Mouse (Mus musculus) brain, adult 2 months (tissue): Measurements from ENCODE around the gene Ube4b.

Experiments
- DNase-seq: peaks from one replicate; pipeline ENCODE4 v3.0.0; 2011; ENCODE audit warnings: low read depth, low spot score

Gene Ube4b

DNA sequence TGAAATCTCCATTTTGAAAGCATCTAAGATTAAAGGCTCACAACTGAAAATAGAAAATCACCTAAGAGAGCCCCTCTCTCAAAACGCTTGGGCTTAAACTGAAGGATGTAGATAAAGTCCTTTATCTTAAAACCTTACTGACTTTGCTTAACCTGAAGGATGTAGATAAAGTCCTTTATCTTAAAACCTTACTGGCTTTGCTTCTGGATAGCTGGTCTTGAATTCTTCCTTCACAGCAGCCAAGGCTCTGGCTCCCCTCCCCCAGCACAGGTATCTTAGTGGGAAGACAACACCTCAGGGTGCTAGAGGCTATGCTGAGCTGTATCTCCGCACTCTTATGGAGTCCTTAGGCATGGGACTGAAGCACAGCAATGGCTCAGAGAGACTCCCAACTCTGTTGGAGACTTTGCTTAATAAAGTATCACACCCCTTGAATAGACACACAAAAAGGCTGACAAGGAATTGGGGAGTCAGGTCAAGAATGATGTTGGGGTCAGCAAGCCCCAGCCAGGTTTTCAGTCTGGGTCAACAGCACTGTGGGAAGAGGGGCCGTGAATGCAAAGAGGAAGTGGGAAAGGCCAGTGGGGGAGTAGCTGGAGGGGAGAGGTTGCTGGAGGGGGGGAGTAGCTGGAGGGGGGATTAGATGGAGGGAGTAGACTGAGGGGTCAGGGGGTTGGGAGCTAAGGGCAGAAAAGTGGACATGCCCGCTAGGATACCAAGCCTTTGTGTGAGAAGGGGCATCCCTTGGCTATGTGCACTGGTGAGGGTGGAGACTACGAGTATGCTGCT, 86.9 kb downstream of the Ube4b start:
- no peak for DNase-seq

DNA sequence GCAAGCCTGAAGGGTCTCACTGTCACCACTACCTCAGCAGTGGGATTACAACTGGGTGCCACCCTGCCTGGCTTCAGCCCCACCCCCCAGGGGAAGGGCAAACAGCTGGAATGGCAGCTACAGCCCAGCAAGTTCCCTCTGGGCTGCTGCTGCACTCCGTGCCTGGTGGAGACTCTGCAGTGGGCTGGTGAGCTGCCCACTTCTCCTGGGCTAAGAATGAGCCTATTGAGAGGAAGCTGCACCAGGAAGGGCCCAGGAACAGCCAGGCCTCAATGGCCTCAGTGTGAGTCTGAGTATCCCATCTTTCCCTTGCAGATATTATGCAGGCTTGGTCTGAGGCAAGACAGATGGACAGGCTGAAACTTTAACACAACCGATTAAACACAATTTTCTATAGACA, 88.4 kb downstream of the Ube4b start:
- DNase-seq = peak; percentile 94

- DNase-seq = peak; percentile 63
Measured at GRCm38 (mm10) chr4:149337353-149337752, 89.2 kb downstream of the Ube4b start.

DNA sequence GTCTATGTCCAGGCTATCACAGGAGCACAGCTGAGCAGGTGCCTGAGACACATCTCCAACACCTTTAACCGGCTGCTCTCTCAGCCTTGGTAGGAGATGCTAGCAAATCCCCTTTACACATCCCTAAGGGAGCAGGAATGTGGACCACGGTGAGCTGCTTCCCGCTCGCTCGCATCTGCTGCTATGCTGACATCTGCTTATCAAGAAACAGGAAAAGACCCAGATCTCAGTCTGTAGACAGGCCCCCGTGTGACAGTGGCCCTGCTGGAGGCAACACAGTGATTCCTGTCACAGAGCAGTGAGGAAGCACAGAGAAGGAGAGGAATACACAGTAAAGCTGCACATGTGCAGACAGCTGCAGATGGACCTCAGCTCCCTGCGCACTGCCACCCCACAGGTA, 90.2 kb downstream of the Ube4b start:
- no peak for DNase-seq

DNA sequence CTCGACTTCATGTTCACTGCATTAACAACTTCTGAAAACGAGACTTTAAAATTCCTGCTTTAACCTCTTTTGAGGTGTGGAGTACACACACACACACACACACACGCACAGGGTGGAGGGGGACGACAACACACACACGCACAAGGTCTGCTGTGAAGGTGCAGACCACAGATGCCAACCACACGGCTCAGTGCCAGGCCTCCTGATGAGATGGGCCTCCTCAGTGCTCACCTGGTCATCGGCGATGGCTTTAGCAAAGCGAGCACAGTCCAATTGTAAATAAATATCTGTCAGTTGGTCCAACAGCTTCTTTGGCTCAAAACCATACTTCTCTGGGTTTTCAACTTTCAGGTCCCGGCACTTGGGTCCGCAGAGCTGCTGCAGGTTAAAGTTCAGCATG, 91.7 kb downstream of the Ube4b start:
- DNase-seq = no peak

GRCm38 (mm10) chr4:149332726-149333125, 93.8 kb downstream of the Ube4b start:
- no peak for DNase-seq

- no peak for DNase-seq
Measured at GRCm38 (mm10) chr4:149330495-149330894, 96.1 kb downstream of the Ube4b start.

DNA sequence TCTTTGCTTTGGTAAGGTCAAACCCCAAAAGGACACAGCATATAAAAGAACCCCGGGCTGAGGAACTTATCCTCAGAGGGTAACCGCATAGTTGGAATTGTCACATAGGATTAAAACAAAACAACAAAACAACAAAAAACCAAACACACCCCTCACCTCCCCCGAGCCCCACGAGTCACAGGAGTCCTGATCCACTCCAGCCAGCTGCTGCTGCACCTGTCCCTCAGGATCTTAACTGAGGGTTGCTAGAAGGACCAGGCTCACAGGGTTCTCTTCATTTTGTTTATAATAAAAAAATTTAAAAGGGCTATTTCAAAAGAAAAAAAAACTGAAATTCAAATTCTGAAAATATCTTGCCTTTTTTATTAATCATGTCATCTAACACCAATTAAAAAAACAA, 97.8 kb downstream of the Ube4b start:
- DNase-seq = no peak

GRCm38 (mm10) chr4:149327281-149327680, 99.3 kb downstream of the Ube4b start:
- DNase-seq = no peak

DNA sequence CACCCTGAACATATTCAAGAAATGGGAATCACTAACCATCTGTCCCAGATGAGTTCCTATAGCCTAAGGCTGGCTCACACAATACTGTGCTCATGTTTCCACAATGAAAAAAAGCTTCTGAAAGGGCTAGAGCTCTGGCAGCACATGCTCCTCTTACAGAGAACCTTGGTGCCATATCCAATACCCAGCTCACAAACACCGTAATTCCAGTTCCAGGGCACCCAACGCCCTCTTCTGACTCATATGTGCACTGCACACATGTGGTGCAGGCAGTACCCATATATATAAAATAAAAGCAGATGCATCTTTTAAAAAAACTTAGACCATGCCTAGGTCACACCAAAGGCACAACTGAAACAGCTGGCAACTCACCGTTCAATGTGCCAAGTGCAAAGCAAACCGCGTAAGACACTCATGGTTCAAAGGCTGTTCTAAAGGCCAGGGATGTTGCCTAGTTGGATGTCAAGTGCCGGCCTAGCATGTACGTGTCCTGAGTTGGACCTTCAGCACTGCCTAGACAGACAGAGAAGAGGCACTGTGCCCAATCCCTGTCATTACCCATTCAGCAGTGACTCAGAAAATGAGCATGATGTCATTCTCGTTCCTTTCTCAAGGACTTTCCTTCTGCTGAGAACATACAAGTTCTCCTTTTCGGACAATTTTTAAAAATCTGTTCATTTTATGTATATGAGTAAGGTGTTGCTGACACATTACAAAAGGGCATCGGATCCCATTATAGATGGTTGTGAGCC, 101.0 kb downstream of the Ube4b start:
- peak; percentile 72 for DNase-seq

GRCm38 (mm10) chr4:149323730-149324129, 102.8 kb downstream of the Ube4b start:
- DNase-seq = no peak

GRCm38 (mm10) chr4:149322718-149323117, 103.8 kb downstream of the Ube4b start:
- DNase-seq = no peak

DNA sequence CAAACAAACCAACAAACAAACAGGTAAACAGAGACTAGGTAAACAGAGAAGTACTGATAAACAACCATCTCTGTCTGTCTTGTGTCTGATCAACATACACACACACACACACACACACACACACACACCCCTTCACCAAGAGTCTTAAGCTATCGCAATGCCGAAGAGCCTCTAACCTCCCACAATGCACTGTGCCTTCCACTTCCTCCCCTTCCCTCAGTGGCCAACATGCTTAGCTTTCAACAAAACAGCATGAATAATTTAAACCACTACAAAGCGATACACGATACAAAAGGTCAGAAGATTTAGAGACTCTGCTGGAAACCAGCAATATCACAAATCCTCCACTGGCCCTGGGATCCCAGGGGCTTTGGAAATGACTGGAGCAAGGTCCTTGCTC, 104.3 kb downstream of the Ube4b start:
- DNase-seq = no peak

- DNase-seq = peak; percentile 71
Measured at GRCm38 (mm10) chr4:149319088-149319487, 107.5 kb downstream of the Ube4b start.

- DNase-seq = peak; percentile 97
Measured at GRCm38 (mm10) chr4:149317387-149317786, 109.2 kb downstream of the Ube4b start.

- DNase-seq = peak; percentile 81
Measured at GRCm38 (mm10) chr4:149314275-149314837, 112.2 kb downstream of the Ube4b start.

DNA sequence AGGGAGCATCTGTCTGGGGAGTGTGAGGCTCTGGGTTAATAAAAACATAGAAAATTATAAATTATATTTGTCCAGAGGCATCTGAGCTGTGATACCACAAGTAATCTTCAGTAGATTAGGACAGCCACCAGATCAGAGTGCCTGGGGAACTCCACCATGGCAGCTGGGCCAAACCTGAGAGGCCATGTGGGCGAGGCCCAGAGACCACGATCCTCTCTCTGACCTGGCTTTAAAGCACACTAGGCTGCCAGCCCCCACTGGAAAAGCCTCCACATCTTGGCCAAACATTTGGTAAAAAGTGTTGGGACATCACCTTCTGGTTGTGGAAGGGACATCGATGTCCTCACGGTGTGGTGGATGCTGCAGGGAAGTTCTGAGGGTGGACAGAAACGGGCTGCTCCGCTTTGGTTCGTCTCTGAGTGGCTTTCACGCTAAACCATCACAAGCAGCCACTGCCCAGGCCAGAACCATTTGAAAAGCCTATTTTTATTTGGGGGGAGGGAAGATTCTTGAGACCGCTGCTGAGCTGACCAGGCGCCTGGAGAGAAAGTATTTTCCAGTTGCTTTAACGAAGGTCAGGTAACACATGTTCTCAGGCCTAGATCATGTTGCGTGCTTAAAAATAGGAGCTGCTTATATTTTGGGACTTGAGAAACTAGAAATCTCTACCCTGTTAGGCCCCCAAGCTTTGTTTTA, 112.8 kb downstream of the Ube4b start:
- no peak for DNase-seq

GRCm38 (mm10) chr4:149311996-149312395, 114.6 kb downstream of the Ube4b start:
- no peak for DNase-seq

DNA sequence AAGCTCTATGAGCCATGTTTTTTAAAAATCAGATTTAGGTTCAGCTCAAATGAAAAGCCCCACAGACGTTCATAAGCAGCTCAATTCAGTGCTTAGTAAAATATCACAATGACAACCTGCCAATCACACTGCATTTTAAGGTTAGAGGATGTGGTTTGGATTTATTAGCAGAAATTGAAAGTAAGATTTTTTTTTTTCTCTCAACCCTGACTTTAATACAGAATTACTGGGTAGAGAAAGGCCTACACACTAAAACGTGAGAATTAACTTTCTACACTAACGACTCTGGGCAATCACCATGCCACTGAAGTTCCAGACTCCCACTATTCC, 118.1 kb downstream of the Ube4b start:
- DNase-seq = no peak

GRCm38 (mm10) chr4:149307596-149308490, 118.7 kb downstream of the Ube4b start, which contains the start of gene Kif1b:
Gene Kif1b (minus strand): TSS chr4:149307693.
- DNase-seq = peak; percentile 99
